Mouse (Mus musculus): ENCODE results near the gene Speg. TPM values are rescaled to one million over a fixed set of nuclear protein-coding genes. Genes with fewer than 3 reads are reported as not detected.

The Speg gene
- polyA plus RNA-seq, 1 experiment from 2014 or later = 44.7 TPM

- Histone ChIP-seq H3K4me2 (no peak overlapping the region), H3K27ac (ENCODE audit: low read depth) (no peak overlapping the region), H3K4me3 (ENCODE audit: low read depth, low read length) (no peak overlapping the region), H3K27me3 (ENCODE audit: insufficient read depth, low read length) (peaks cover 20% of the 10 kb centered on the region), H3K9me3 (ENCODE audit: low read depth, low read length) (no peaks in the 10 kb centered on the region), H3K36me3 (ENCODE audit: insufficient read depth) (no peaks in the 10 kb centered on the region), H3K9ac (no peak overlapping the region), H3K4me1 (ENCODE audit: insufficient read depth) (peaks cover 8% of the 10 kb centered on the region)
- TF ChIP-seq CTCF (IDR thresholded peaks at IDR 0.05; ENCODE audit: low read depth) = no peak
- no peak for ATAC-seq (ENCODE audit: insufficient read depth)
- DNase-seq = no peak
- WGBS = 60% methylated on average over 2 of the region's 2 CpGs
These were observed 4.1 kb downstream of the Speg start for GRCm38 (mm10) chr1:75379196-75379595.

- Histone ChIP-seq H3K4me2 (no peak overlapping the region), H3K27me3 (ENCODE audit: insufficient read depth, low read length) (peaks cover 16% of the 10 kb centered on the region), H3K36me3 (ENCODE audit: insufficient read depth) (peaks cover 4% of the 10 kb centered on the region; the same call in 1 of the 2 replicates), H3K9me3 (ENCODE audit: low read depth, low read length) (no peaks in the 10 kb centered on the region), H3K9ac (no peak overlapping the region), H3K4me1 (ENCODE audit: insufficient read depth) (peaks cover 8% of the 10 kb centered on the region), H3K4me3 (ENCODE audit: low read depth, low read length) (no peak overlapping the region), H3K27ac (ENCODE audit: low read depth) (no peak overlapping the region)
- no peak for ATAC-seq (ENCODE audit: insufficient read depth)
- TF ChIP-seq CTCF (IDR thresholded peaks at IDR 0.05; ENCODE audit: low read depth) = no peak
- 49% methylated on average over 8 of the region's 8 CpGs for WGBS
- no peak for DNase-seq
These were observed 4.8 kb downstream of the Speg start for GRCm38 (mm10) chr1:75379931-75380330.

- Histone ChIP-seq H3K9ac (no peak overlapping the region), H3K27ac (ENCODE audit: low read depth) (no peak overlapping the region), H3K27me3 (ENCODE audit: insufficient read depth, low read length) (peaks cover 5% of the 10 kb centered on the region; the same call in 1 of the 2 replicates), H3K9me3 (ENCODE audit: low read depth, low read length) (no peaks in the 10 kb centered on the region), H3K4me1 (ENCODE audit: insufficient read depth) (peaks cover 8% of the 10 kb centered on the region), H3K4me3 (ENCODE audit: low read depth, low read length) (no peak overlapping the region), H3K36me3 (ENCODE audit: insufficient read depth) (peaks cover 4% of the 10 kb centered on the region; the same call in 1 of the 2 replicates), H3K4me2 (no peak overlapping the region)
- no peak for ATAC-seq (ENCODE audit: insufficient read depth)
- TF ChIP-seq CTCF (IDR thresholded peaks at IDR 0.05; ENCODE audit: low read depth) = no peak
- DNase-seq = no peak
- 37% methylated on average over 2 of the region's 2 CpGs for WGBS
These were observed 5.9 kb downstream of the Speg start for GRCm38 (mm10) chr1:75380951-75381350.

- Histone ChIP-seq H3K4me3 (ENCODE audit: low read depth, low read length) (peak overlapping the region; percentile 62), H3K4me1 (ENCODE audit: insufficient read depth) (peaks cover 8% of the 10 kb centered on the region), H3K9me3 (ENCODE audit: low read depth, low read length) (no peaks in the 10 kb centered on the region), H3K9ac (peak overlapping the region; percentile 57), H3K27me3 (ENCODE audit: insufficient read depth, low read length) (0 out of 2 replicates have a peak, but pooled peaks cover 3% of the 10 kb centered on the region), H3K4me2 (peak overlapping the region; percentile 78), H3K36me3 (ENCODE audit: insufficient read depth) (peaks cover 4% of the 10 kb centered on the region; the same call in 1 of the 2 replicates), H3K27ac (ENCODE audit: low read depth) (peak overlapping the region; percentile 78; the same call in 1 of the 2 replicates)
- peak; percentile 62 for DNase-seq
- no peak for TF ChIP-seq CTCF (IDR thresholded peaks at IDR 0.05; ENCODE audit: low read depth)
- ATAC-seq (ENCODE audit: insufficient read depth) = peak; percentile 64
- 4% methylated on average over 50 of the region's 60 CpGs for WGBS
These were observed 6.6 kb downstream of the Speg start for GRCm38 (mm10) chr1:75381482-75382355.

GRCm38 (mm10) chr1:75382356-75383071 is 7.4 kb downstream of the Speg start:
- H3K9me3 ChIP-seq (ENCODE audit: low read depth, low read length) = no peaks in the 10 kb centered on the region
- peak overlapping the region; percentile 57 for H3K9ac ChIP-seq
- DNase-seq (peak; percentile 70), ATAC-seq (ENCODE audit: insufficient read depth) (peak; percentile 50)
- peak overlapping the region; percentile 78; the same call in 1 of the 2 replicates for H3K27ac ChIP-seq (ENCODE audit: low read depth)
- 1% methylated on average over 28 of the region's 28 CpGs for WGBS
- peak overlapping the region; percentile 78 for H3K4me2 ChIP-seq
- peaks cover 7% of the 10 kb centered on the region for H3K27me3 ChIP-seq (ENCODE audit: insufficient read depth, low read length)
- TF ChIP-seq CTCF (IDR thresholded peaks at IDR 0.05; ENCODE audit: low read depth) = no peak
- H3K36me3 ChIP-seq (ENCODE audit: insufficient read depth) = peaks cover 4% of the 10 kb centered on the region; the same call in 1 of the 2 replicates
- peaks cover 11% of the 10 kb centered on the region for H3K4me1 ChIP-seq (ENCODE audit: insufficient read depth)
- H3K4me3 ChIP-seq (ENCODE audit: low read depth, low read length) = peak overlapping the region; percentile 62

GRCm38 (mm10) chr1:75384470-75385141 is 9.5 kb downstream of the Speg start:
- ATAC-seq (ENCODE audit: insufficient read depth) (no peak), DNase-seq (no peak)
- H3K9ac ChIP-seq = no peak overlapping the region
- H3K4me2 ChIP-seq = no peak overlapping the region
- no peak overlapping the region for H3K27ac ChIP-seq (ENCODE audit: low read depth)
- no peak overlapping the region for H3K4me3 ChIP-seq (ENCODE audit: low read depth, low read length)
- peaks cover 25% of the 10 kb centered on the region for H3K27me3 ChIP-seq (ENCODE audit: insufficient read depth, low read length)
- TF ChIP-seq CTCF (IDR thresholded peaks at IDR 0.05; ENCODE audit: low read depth) = no peak
- H3K36me3 ChIP-seq (ENCODE audit: insufficient read depth) = peaks cover 12% of the 10 kb centered on the region; the same call in 1 of the 2 replicates
- no peaks in the 10 kb centered on the region for H3K9me3 ChIP-seq (ENCODE audit: low read depth, low read length)
- WGBS = 90% methylated on average over 27 of the region's 27 CpGs
- peaks cover 21% of the 10 kb centered on the region for H3K4me1 ChIP-seq (ENCODE audit: insufficient read depth)

Data from lung, embryonic 14.5 days (tissue).